23 mouse cellular contexts compared by ENCODE assay signal in genomic region chr8:46606930-46607329, GRCm38 (mm10).
"Had no signal": no experiment of that assay in that cellular context is flagged by ENCODE, and none has a peak within 500 bp of the region (broad histone marks: within the 10 kb centered on the region; RNA-seq: fewer than 3 reads in every experiment).

No protein-coding gene starts in this region.

- ATAC-seq: forebrain, embryonic 16.5 days; hindbrain, postnatal 0 days had no signal

- H3K9me3 ChIP-seq: heart, embryonic 10.5 days; heart, embryonic 12.5 days; hindbrain, embryonic 13.5 days; hindbrain, embryonic 15.5 days; limb, embryonic 13.5 days; limb, embryonic 15.5 days; liver, embryonic 13.5 days had no signal

- H3K4me1 ChIP-seq: heart, embryonic 10.5 days; hindbrain, embryonic 13.5 days; hindbrain, embryonic 15.5 days; limb, embryonic 15.5 days had no signal

- H3K4me2 ChIP-seq: heart, embryonic 12.5 days; hindbrain, embryonic 13.5 days; hindbrain, embryonic 15.5 days; limb, embryonic 13.5 days; limb, embryonic 15.5 days; liver, embryonic 13.5 days had no signal

- DNase-seq: gastrocnemius, adult 2 months; gastrocnemius, postnatal 10 days; gastrocnemius, postnatal 25 days; heart, adult 18-20 months; heart, postnatal 10 days; heart, postnatal 36 days; kidney, adult 18-20 months; kidney, adult 8-10 months; kidney, postnatal 10 days; kidney, postnatal 25 days; kidney, postnatal 4 days; layer of hippocampus, postnatal 36 days; left cerebral cortex, postnatal 4 days; liver, embryonic 13.5 days had no signal

- H3K4me3 ChIP-seq: gastrocnemius, adult 2 months; heart, embryonic 10.5 days; heart, embryonic 12.5 days; hindbrain, embryonic 13.5 days; hindbrain, embryonic 15.5 days; layer of hippocampus, adult 2 months; limb, embryonic 13.5 days; limb, embryonic 15.5 days; liver, embryonic 13.5 days had no signal

- H3K27ac ChIP-seq: gastrocnemius, adult 2 months; heart, embryonic 10.5 days; hindbrain, embryonic 13.5 days; hindbrain, embryonic 15.5 days; hindbrain, postnatal 0 days; layer of hippocampus, adult 2 months; limb, embryonic 13.5 days; limb, embryonic 15.5 days; liver, embryonic 13.5 days had no signal

- H3K9ac ChIP-seq: heart, embryonic 12.5 days; hindbrain, embryonic 13.5 days; hindbrain, embryonic 15.5 days; limb, embryonic 13.5 days; limb, embryonic 15.5 days; liver, embryonic 13.5 days had no signal

- H3K27me3 ChIP-seq: heart, embryonic 12.5 days; hindbrain, embryonic 13.5 days; hindbrain, embryonic 15.5 days; limb, embryonic 13.5 days; limb, embryonic 15.5 days; liver, embryonic 13.5 days had no signal
